Mouse (Mus musculus) forebrain, embryonic 11.5 days (tissue): Measurements from ENCODE around the gene Pcdh15. TPM values are rescaled to one million over a fixed set of nuclear protein-coding genes. Genes with fewer than 3 reads are reported as not detected.

ENCODE experiments used
- ATAC-seq: fragments of 200-750 bp; cut with Nextera tagmentation; replicated peaks from 2 replicates; pipeline ENCODE4 v1.8.0; 2017; ENCODE audit warnings: moderate TSS enrichment; ENCODE audit not compliant: low FRiP score
- DNase-seq: peaks from one replicate; pipeline ENCODE4 v3.0.0-alpha.2; 2017; ENCODE audit warnings: low spot score
- H3K27ac ChIP-seq: fragments of 300-500 bp; sonication (generic); 2 replicates; pipeline ENCODE4 v1.5.1; 2014; ENCODE audit warnings: low read depth, low read length
- H3K27me3 ChIP-seq: fragments of 300-500 bp; sonication (generic); 2 replicates; pipeline ENCODE4 v1.6.1; 2014; ENCODE audit warnings: mild to moderate bottlenecking, low read length, mixed read lengths; ENCODE audit not compliant: control insufficient read depth, insufficient read depth
- H3K36me3 ChIP-seq: fragments of 300-500 bp; sonication (generic); 2 replicates; pipeline ENCODE4 v1.6.1; 2014; ENCODE audit warnings: mild to moderate bottlenecking, low read length, moderate library complexity, mixed read lengths; ENCODE audit not compliant: control insufficient read depth, insufficient read depth
- H3K4me1 ChIP-seq: fragments of 300-500 bp; sonication (generic); replicated peaks from 2 replicates; pipeline ENCODE4 v1.6.1; 2014; ENCODE audit warnings: low read length, mixed read lengths; ENCODE audit not compliant: control insufficient read depth, insufficient read depth
- H3K4me2 ChIP-seq: fragments of 300-500 bp; sonication (generic); 2 replicates; pipeline ENCODE4 v1.6.1; 2014; ENCODE audit warnings: low read depth, mild to moderate bottlenecking, low read length, moderate library complexity, mixed read lengths; ENCODE audit not compliant: severe bottlenecking
- H3K4me3 ChIP-seq: fragments of 300-500 bp; sonication (generic); 2 replicates; pipeline ENCODE4 v1.5.1; 2014; ENCODE audit warnings: low read depth, low read length
- H3K9ac ChIP-seq: fragments of 300-500 bp; sonication (generic); 2 replicates; pipeline ENCODE4 v1.6.1; 2014; ENCODE audit warnings: low read length
- H3K9me3 ChIP-seq: fragments of 300-500 bp; sonication (generic); 2 replicates; pipeline ENCODE4 v1.6.1; 2016; ENCODE audit warnings: low read length, mixed read lengths; ENCODE audit not compliant: control insufficient read depth
- WGBS: fragments of 180-500 bp; shearing (Covaris S2); extraction: QIAGEN DNeasy Blood & Tissue Kit; methylation state at CpG from one replicate; pipeline ENCODE4 v1.1.7; 2014; 5-methylcytosine and 5-hydroxymethylcytosine counted together
- polyA plus RNA-seq: library from polyadenylated mRNA; unstranded; fragments of >200 nt; fragmentation: Nextera tagmentation; extraction: Ambion mirVana; gene quantifications from 2 replicates; pipeline ENCODE4 v1.2.1, GENCODE M21; 2014

Pcdh15 gene
- polyA plus RNA-seq, 1 experiment from 2014 or later: 1.0 TPM

- Histone ChIP-seq H3K9me3 (no peaks in the 10 kb centered on the region), H3K4me3 (no peak overlapping the region), H3K9ac (no peak overlapping the region), H3K27me3 (no peaks in the 10 kb centered on the region), H3K4me1 (no peaks in the 10 kb centered on the region), H3K36me3 (no peaks in the 10 kb centered on the region), H3K4me2 (no peak overlapping the region), H3K27ac (no peak overlapping the region)
- ATAC-seq: no peak
- 84% methylated on average over 4 of the region's 4 CpGs for WGBS
- DNase-seq: no peak
Observed at GRCm38 (mm10) chr10:73280438-73280837, 181.3 kb downstream of the Pcdh15 start.

GRCm38 (mm10) chr10:73296456-73296855 lies 197.3 kb downstream of the Pcdh15 start:
- H3K9me3 ChIP-seq: no peaks in the 10 kb centered on the region
- ATAC-seq: no peak
- no peaks in the 10 kb centered on the region for H3K36me3 ChIP-seq
- no peak overlapping the region for H3K9ac ChIP-seq
- no peak for DNase-seq
- WGBS: 65% methylated on average over 5 of the region's 5 CpGs
- H3K4me1 ChIP-seq: no peaks in the 10 kb centered on the region
- no peak overlapping the region for H3K4me2 ChIP-seq
- no peaks in the 10 kb centered on the region for H3K27me3 ChIP-seq
- H3K4me3 ChIP-seq: no peak overlapping the region
- H3K27ac ChIP-seq: no peak overlapping the region

DNA sequence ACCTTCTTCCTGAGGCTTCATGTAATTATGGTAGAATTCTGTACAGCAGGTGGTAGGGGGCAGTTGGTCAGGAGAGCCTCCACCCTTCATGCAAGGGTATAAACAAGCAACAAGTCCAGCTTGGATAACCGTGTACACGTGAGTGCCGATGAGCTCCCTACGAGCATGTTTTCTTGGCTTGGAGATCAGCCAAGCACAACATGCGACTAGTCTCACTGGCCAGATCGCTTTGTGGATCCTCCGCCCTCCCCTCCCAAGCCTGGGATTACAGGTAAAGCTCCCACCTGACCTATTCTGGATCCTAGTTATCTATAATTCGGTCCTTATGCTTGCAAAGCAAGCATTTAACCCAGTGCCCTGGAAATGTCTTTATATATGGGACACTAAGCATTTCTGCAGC lies 202.8 kb downstream of the Pcdh15 start:
- WGBS: 87% methylated on average over 8 of the region's 8 CpGs
- H3K9ac ChIP-seq: no peak overlapping the region
- H3K36me3 ChIP-seq: no peaks in the 10 kb centered on the region
- no peak overlapping the region for H3K4me2 ChIP-seq
- no peak overlapping the region for H3K27ac ChIP-seq
- DNase-seq (no peak), ATAC-seq (no peak)
- H3K27me3 ChIP-seq: no peaks in the 10 kb centered on the region
- no peaks in the 10 kb centered on the region for H3K4me1 ChIP-seq
- no peak overlapping the region for H3K4me3 ChIP-seq
- no peaks in the 10 kb centered on the region for H3K9me3 ChIP-seq

GRCm38 (mm10) chr10:73306677-73307076 lies 207.5 kb downstream of the Pcdh15 start:
- ATAC-seq (no peak), DNase-seq (no peak)
- H3K36me3 ChIP-seq: no peaks in the 10 kb centered on the region
- 93% methylated on average over 1 of the region's 1 CpGs for WGBS
- H3K4me2 ChIP-seq: no peak overlapping the region
- no peak overlapping the region for H3K27ac ChIP-seq
- H3K4me3 ChIP-seq: no peak overlapping the region
- H3K4me1 ChIP-seq: no peaks in the 10 kb centered on the region
- H3K9ac ChIP-seq: no peak overlapping the region
- H3K9me3 ChIP-seq: no peaks in the 10 kb centered on the region
- no peaks in the 10 kb centered on the region for H3K27me3 ChIP-seq

DNA sequence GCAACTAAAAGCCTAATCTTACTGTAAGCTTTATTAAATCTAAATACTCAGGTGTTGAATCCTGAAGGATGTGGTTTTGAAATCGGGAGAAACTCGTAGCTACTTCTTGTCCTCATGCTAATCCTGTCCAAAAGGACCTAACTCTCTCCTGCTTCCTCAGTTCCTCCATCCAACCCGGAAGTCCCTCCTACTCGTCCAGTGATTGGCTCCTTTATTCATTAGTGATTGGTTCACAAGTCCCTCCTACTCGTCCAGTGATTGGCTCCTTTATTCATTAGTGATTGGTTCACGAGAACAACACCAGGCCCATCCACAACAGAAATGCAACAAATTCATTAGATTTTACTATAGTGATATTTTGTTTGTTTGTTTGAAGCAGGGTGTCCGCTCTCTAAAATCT lies 227.7 kb downstream of the Pcdh15 start:
- Histone ChIP-seq H3K9ac (no peak overlapping the region), H3K4me1 (no peaks in the 10 kb centered on the region), H3K27me3 (no peaks in the 10 kb centered on the region), H3K4me2 (no peak overlapping the region), H3K4me3 (no peak overlapping the region), H3K27ac (no peak overlapping the region), H3K9me3 (no peaks in the 10 kb centered on the region), H3K36me3 (no peaks in the 10 kb centered on the region)
- ATAC-seq: no peak
- WGBS: 91% methylated on average over 7 of the region's 7 CpGs
- no peak for DNase-seq

DNA sequence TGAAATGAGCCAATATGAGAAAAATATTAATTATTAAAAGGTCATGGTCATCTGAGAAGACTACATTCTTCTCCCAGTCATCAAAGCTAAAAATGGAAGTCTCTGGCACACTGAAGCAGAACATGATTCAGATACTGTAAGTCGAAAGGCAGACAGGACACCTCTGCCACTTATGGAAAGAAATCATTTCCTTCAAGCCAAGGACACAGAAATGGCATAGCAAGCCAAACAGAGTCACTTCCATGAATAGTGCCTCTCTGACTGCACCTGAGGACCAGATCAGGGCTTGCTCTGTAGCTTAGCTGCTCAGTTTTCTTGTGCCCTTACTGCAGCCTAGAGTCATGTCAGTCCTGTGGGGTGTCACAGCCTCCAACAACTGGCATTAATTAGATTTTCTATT lies 234.3 kb downstream of the Pcdh15 start:
- H3K27me3 ChIP-seq: no peaks in the 10 kb centered on the region
- no peak overlapping the region for H3K27ac ChIP-seq
- 75% methylated on average over 1 of the region's 1 CpGs for WGBS
- H3K36me3 ChIP-seq: no peaks in the 10 kb centered on the region
- H3K4me3 ChIP-seq: no peak overlapping the region
- H3K9ac ChIP-seq: no peak overlapping the region
- H3K4me2 ChIP-seq: no peak overlapping the region
- ATAC-seq: no peak
- DNase-seq: no peak
- no peaks in the 10 kb centered on the region for H3K4me1 ChIP-seq
- no peaks in the 10 kb centered on the region for H3K9me3 ChIP-seq

DNA sequence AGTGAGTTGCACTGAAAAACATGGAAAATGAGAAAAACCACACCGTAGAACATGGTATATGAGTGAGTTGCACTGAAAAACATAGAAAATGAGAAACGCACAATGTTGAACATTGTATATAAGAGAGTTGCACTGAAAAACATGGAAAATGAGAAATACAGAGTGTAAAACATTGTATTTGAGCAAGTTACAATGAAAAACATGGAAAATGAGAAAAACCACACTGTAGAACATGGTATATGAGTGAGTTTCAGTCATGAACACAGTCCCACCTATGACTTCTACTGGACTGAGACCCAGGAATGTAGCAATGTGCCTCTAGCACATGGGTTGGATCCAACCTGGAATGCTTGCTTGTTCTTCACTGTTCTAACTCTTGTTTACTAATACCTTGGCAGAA lies 279.9 kb downstream of the Pcdh15 start:
- Histone ChIP-seq H3K4me3 (no peak overlapping the region), H3K27me3 (no peaks in the 10 kb centered on the region), H3K4me2 (no peak overlapping the region), H3K36me3 (no peaks in the 10 kb centered on the region), H3K9me3 (no peaks in the 10 kb centered on the region), H3K9ac (no peak overlapping the region), H3K4me1 (no peaks in the 10 kb centered on the region), H3K27ac (no peak overlapping the region)
- DNase-seq: no peak
- no peak for ATAC-seq
- WGBS: 80% methylated on average over 2 of the region's 2 CpGs

DNA sequence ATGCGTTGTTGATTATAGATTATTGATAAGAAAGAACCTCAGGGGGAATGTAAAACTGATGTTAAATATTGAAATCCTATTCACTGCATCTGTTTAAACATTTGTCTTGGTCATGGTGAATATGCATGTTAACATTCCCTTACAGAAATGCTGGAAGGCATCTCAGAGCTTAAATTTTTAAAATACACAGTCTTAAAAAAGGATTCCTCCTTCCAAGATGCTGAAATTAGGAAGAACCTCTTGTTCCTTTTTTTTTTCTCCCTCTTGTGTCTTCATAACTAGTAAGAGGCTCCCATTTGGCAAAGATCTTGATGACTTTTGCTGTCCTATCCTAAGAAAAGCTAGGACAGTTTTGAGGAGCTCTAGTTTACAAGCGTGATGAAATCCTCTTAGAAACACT lies 284.9 kb downstream of the Pcdh15 start:
- 87% methylated on average over 2 of the region's 2 CpGs for WGBS
- H3K27ac ChIP-seq: no peak overlapping the region
- H3K27me3 ChIP-seq: no peaks in the 10 kb centered on the region
- H3K9me3 ChIP-seq: no peaks in the 10 kb centered on the region
- no peak overlapping the region for H3K4me3 ChIP-seq
- no peaks in the 10 kb centered on the region for H3K36me3 ChIP-seq
- ATAC-seq (no peak), DNase-seq (no peak)
- H3K9ac ChIP-seq: no peak overlapping the region
- H3K4me1 ChIP-seq: no peaks in the 10 kb centered on the region
- no peak overlapping the region for H3K4me2 ChIP-seq

GRCm38 (mm10) chr10:73400426-73400825 lies 301.3 kb downstream of the Pcdh15 start:
- H3K9me3 ChIP-seq: no peaks in the 10 kb centered on the region
- no peak for ATAC-seq
- 85% methylated on average over 1 of the region's 1 CpGs for WGBS

More at GRCm38 (mm10) chr10:73400426-73400825, 301.3 kb downstream of the Pcdh15 start:
- H3K4me1 ChIP-seq: no peaks in the 10 kb centered on the region
- no peak for DNase-seq
- H3K27ac ChIP-seq: no peak overlapping the region
- H3K27me3 ChIP-seq: no peaks in the 10 kb centered on the region
- no peak overlapping the region for H3K4me2 ChIP-seq
- H3K9ac ChIP-seq: no peak overlapping the region
- no peak overlapping the region for H3K4me3 ChIP-seq
- H3K36me3 ChIP-seq: no peaks in the 10 kb centered on the region
